Mouse (Mus musculus) E14TG2a.4 (cell line): ENCODE data around the gene Ndufs3.

Source experiments
- CTCF ChIP-seq: conservative IDR thresholded peaks from 2 replicates; pipeline ENCODE4 v1.5.1; 2014; ENCODE audit warnings: low read length
- NANOG ChIP-seq: IDR thresholded peaks from 2 replicates; pipeline ENCODE4 v1.6.1; 2014; ENCODE audit warnings: borderline replicate concordance, low read length, mixed read lengths
- POU5F1 ChIP-seq: IDR thresholded peaks from 2 replicates; pipeline ENCODE4 v1.6.1; 2014; ENCODE audit warnings: low read length, borderline replicate concordance

GRCm38 (mm10) chr2:90887627-90888026 is 17.0 kb downstream of the Ndufs3 start:
- no peak for TF ChIP-seq CTCF
- TF ChIP-seq POU5F1 = no peak
- TF ChIP-seq NANOG = no peak
